8 mouse cellular contexts compared by ENCODE assay signal in the genomic region with DNA sequence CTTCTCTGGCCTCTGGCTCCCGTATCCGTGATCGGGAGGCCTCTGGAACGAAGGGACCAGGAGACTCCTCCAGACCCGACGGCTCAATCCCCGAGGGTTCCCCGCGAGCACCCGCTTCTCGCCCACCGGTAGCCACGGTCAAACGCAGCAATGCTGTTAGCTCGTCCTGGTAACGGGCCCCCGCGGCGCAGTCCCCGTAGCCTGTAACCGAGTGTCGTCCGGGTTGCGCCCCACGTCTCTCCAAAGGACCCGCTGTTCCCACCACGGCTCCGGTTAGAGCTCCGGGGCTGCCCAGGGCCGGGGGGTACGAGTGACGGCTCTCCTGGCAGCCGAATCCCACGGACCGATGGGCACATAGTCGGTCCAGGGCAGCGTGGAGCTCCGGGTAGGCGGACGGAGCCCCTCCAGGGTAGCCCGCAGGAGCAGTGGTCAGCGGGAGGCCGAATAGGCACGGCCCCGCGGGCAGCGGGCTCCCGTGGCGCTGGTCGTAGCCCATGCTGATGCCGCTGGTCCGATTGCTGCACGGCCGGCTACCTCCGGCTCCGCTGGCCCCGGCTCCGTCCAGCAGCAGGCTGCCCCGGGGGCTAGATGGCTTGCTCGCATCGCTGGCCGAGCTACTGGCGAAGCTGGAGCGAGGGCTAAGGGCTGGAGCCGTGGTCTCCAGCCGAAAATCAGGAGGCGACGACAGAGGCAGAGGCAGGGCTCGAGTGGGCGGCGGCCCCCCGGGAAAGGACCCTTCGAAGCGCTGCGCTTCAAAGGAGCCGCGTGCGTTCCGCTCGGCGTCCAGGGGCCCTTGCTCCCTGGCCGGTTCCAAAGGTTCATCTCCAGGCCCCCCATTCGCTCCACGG. TPM values are rescaled to one million over a fixed set of nuclear protein-coding genes. Genes with fewer than 3 reads are reported as not detected.
DNase-seq lines count a peak whose midpoint lies in the region; TF ChIP-seq lines count a peak whose summit lies in the region.

No protein-coding gene starts in this region.

- TF ChIP-seq CTCF in lung, adult 2 months (IDR thresholded peaks at IDR 0.05; ENCODE audit: insufficient read depth, low read length): no peak
- no peak for TF ChIP-seq CTCF in brain, embryonic 14.5 days (IDR thresholded peaks at IDR 0.05; ENCODE audit: borderline replicate concordance, extremely low read depth, insufficient read depth, insufficient read length)

- H3K4me1 ChIP-seq in lung, adult 2 months (ENCODE audit: control insufficient read depth, insufficient read depth, low read length): peaks cover 7% of the 10 kb centered on the region

- peak; percentile 57 for DNase-seq in lung, adult 2 months
- no peak for DNase-seq in lung, postnatal 25 days (ENCODE audit: low spot score)
- peak; percentile 31 for DNase-seq in brain, embryonic 14.5 days (ENCODE audit: low read depth)
- peak; percentile 56 to 61 for DNase-seq in heart, postnatal 10 days
- DNase-seq in kidney, postnatal 4 days: peak; percentile 67 to 78
- peak; percentile 42 for DNase-seq in naive thymus-derived CD4-positive, alpha-beta T cell, adult 2 months (ENCODE audit: low read depth)
- no peak for DNase-seq in left cerebral cortex, adult 18-20 months (ENCODE audit: low spot score in 2 of 2)
- no peak for DNase-seq in layer of hippocampus, adult 8-10 months (ENCODE audit: low spot score in 2 of 2)

- WGBS in lung, adult 2 months: 1% methylated on average over 84 of the region's 84 CpGs

- intact Hi-C loops in heart, postnatal 10 days (cut with DNase I): loop anchor here (1.0 to 5.0 kb wide), 2 partner anchors 27 to 49 kb away; no protein-coding TSS in a partner anchor

- no peak for TF ChIP-seq POLR2A in lung, adult 2 months (IDR thresholded peaks at IDR 0.05; ENCODE audit: borderline replicate concordance, extremely low read depth, low read depth, low read length)
- no peak for TF ChIP-seq POLR2A in brain, embryonic 14.5 days (IDR thresholded peaks at IDR 0.05; ENCODE audit: borderline replicate concordance, extremely low read depth, insufficient read depth, insufficient read length, poor library complexity, severe bottlenecking)

- peak overlapping the region; percentile 74 for H3K4me3 ChIP-seq in lung, adult 2 months (replicated peaks; ENCODE audit: extremely low read depth, low read depth, low read length)

RNA-seq across cellular contexts. Expression of gene Ajuba, which starts 0.9 kb away (rescaled TPM):
- polyA plus RNA-seq in lung, adult 2 months (2012; rRNA removed): 36.4 and 49.6 TPM in 2 replicates
- polyA plus RNA-seq in brain, embryonic 14.5 days (2012; rRNA removed): 17.6 and 17.9 TPM in 2 replicates
- 10 to 100 TPM; 14.5 to 16.0 TPM for total RNA-seq in heart, postnatal 10 days (2021)
- total RNA-seq in left cerebral cortex, adult 18-20 months (2021): 1 to 10 TPM; 1.7 to 1.9 TPM
- 1 to 10 TPM; 1.3 to 2.7 (median 1.9) TPM for total RNA-seq in layer of hippocampus, adult 8-10 months (2022)

RNA-seq across cellular contexts. Expression of gene Haus4, which starts 22.0 kb away (rescaled TPM):
- polyA plus RNA-seq in lung, adult 2 months (2012; rRNA removed): 7.4 and 7.9 TPM in 2 replicates
- 15.5 and 18.8 TPM in 2 replicates for polyA plus RNA-seq in brain, embryonic 14.5 days (2012; rRNA removed)
- total RNA-seq in heart, postnatal 10 days (2021): 10 to 100 TPM; 15.0 to 15.8 TPM
- 1 to 10 TPM; 1.5 to 2.0 TPM for total RNA-seq in left cerebral cortex, adult 18-20 months (2021)
- total RNA-seq in layer of hippocampus, adult 8-10 months (2022): 1 to 10 TPM; 3.6 to 9.7 (median 4.9) TPM

RNA-seq across cellular contexts. Expression of gene 4931414P19Rik, which starts 29.3 kb away (rescaled TPM):
- polyA plus RNA-seq in lung, adult 2 months (2012; rRNA removed): 6.5 and 7.3 TPM in 2 replicates
- polyA plus RNA-seq in brain, embryonic 14.5 days (2012; rRNA removed): 12.8 and 14.5 TPM in 2 replicates
- total RNA-seq in heart, postnatal 10 days (2021): 1 to 10 TPM; 4.2 to 4.9 TPM
- total RNA-seq in left cerebral cortex, adult 18-20 months (2021): 1 to 10 TPM; 8.3 to 9.3 TPM
- total RNA-seq in layer of hippocampus, adult 8-10 months (2022): 1 to 10 TPM; 4.4 to 7.8 (median 6.1) TPM

RNA-seq across cellular contexts. Expression of gene Psmb5, which starts 41.4 kb away (rescaled TPM):
- 129 and 146 TPM in 2 replicates for polyA plus RNA-seq in lung, adult 2 months (2012; rRNA removed)
- polyA plus RNA-seq in brain, embryonic 14.5 days (2012; rRNA removed): 257 and 335 TPM in 2 replicates
- total RNA-seq in heart, postnatal 10 days (2021): 100 to 1,000 TPM; 206 to 207 TPM
- 100 to 1,000 TPM; 176 to 178 TPM for total RNA-seq in left cerebral cortex, adult 18-20 months (2021)
- 100 to 1,000 TPM; 179 to 205 (median 193) TPM for total RNA-seq in layer of hippocampus, adult 8-10 months (2022)

RNA-seq across cellular contexts. Expression of gene Psmb11, which starts 44.8 kb away (rescaled TPM):
- polyA plus RNA-seq in lung, adult 2 months (2012; rRNA removed): not detected in 2 replicates
- 0.07 TPM in 1 of 2 replicates, not detected in the other for polyA plus RNA-seq in brain, embryonic 14.5 days (2012; rRNA removed)
- not detected for total RNA-seq in heart, postnatal 10 days (2021)
- total RNA-seq in left cerebral cortex, adult 18-20 months (2021): under 1 TPM in 1 of 2 experiments, not detected in 1; 0.16 TPM
- total RNA-seq in layer of hippocampus, adult 8-10 months (2022): under 1 TPM in 3 of 4 experiments, not detected in 1; 0.14 to 0.51 (median 0.23) TPM

Comparison
In these comparisons a context has a peak if more than half of its experiments do, and no peak if none do; other contexts are left out.
1. DNase-seq: peak in lung, adult 2 months (single experiment), brain, embryonic 14.5 days (single experiment), heart, postnatal 10 days (2 of 2), kidney, postnatal 4 days (2 of 2) and naive thymus-derived CD4-positive, alpha-beta T cell, adult 2 months (single experiment); none in lung, postnatal 25 days (single experiment), left cerebral cortex, adult 18-20 months (0 of 2) and layer of hippocampus, adult 8-10 months (0 of 2).
2. RNA of gene Ajuba, which starts 0.9 kb away (total RNA-seq): 14.5 to 16.0 TPM in heart, postnatal 10 days; 1.3 to 2.7 TPM in layer of hippocampus, adult 8-10 months and 1.7 to 1.9 TPM in left cerebral cortex, adult 18-20 months; every median in the first group is over 4 times any median in the second.